Mouse (Mus musculus) lung, postnatal 0 days (tissue): ENCODE measurements at regions not wholly inside any gene's neighbourhood (a gene's known extent, or its start where the extent isn't known, plus 50 kb on each side); places are given as distances from the start of the nearest gene placed in this dataset.
"Not testable (repeated sequence)": the region's sequence is repeated elsewhere in the genome, so short reads cannot be mapped to it uniquely, and the experiment has no call there.

Experiments
- CTCF ChIP-seq: IDR thresholded peaks from 2 replicates; pipeline ENCODE4 v1.5.1; 2016; ENCODE audit warnings: antibody characterized with exemption, mild to moderate bottlenecking
- EP300 ChIP-seq: IDR thresholded peaks from 2 replicates; pipeline ENCODE4 v1.6.1; 2016; ENCODE audit warnings: antibody characterized with exemption, mild to moderate bottlenecking, control low read depth

DNA sequence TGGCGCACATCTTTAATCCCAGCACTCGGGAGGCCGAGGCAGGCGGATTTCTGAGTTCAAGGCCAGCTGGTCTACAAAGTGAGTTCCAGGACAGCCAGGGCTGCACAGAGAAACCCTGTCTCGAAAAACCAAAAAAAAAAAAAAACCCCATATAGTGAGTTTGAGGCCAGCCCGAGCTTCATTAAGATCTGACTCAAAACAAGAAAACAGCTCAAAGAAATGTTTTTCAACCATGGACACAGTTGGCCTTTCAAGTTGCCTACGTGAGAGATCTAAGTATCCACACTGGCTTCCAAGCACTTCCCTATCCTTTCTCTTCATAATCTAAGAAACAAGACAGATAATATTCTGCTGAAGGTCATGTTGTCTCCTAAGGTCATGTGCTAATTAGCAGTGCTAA is 119.1 kb upstream of the Sox5 start:
- TF ChIP-seq CTCF, EP300: not testable (repeated sequence)
